In the genomic region with DNA sequence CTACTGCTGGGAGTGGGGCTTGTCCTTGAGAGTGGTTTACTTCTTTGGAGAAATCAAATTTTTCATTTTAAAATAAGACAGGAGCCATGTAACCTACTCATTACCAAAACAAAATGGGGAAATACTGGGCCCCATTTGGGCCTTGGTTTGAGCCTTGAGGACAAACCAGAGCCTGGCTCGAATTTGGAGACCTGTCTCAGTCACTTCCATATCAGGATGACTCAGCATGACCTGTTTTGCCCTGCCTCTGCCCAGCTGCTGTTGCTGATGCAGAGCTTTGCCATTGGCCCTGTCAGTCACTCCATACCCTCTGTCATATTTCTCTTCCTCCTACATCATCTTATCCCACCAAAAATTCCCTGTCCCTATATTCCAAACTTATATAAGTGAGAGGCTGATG, we compare ENCODE assay signal across 16 mouse cellular contexts.
"Had no signal": no experiment of that assay in that cellular context is flagged by ENCODE, and none has a peak within 500 bp of the region (broad histone marks: within the 10 kb centered on the region; RNA-seq: fewer than 3 reads in every experiment).

No protein-coding gene starts in this region.

- H3K36me3 ChIP-seq: limb, embryonic 12.5 days; limb, embryonic 15.5 days; midbrain, embryonic 10.5 days; midbrain, embryonic 15.5 days; neural tube, embryonic 13.5 days; stomach, embryonic 15.5 days had no signal

- H3K4me3 ChIP-seq: limb, embryonic 12.5 days; limb, embryonic 15.5 days; megakaryocyte, embryonic 14.5 days; midbrain, embryonic 10.5 days; midbrain, embryonic 15.5 days; neural tube, embryonic 13.5 days; stomach, embryonic 15.5 days had no signal

- H3K27me3 ChIP-seq: limb, embryonic 12.5 days; limb, embryonic 15.5 days; megakaryocyte, embryonic 14.5 days; midbrain, embryonic 15.5 days; neural tube, embryonic 13.5 days; stomach, embryonic 15.5 days had no signal

- DNase-seq: kidney, postnatal 25 days; left cerebral cortex, postnatal 4 days; liver, postnatal 0 days; lung, embryonic 14.5 days; lung, postnatal 36 days; retina, postnatal 1 day; right cerebral cortex, postnatal 25 days; spleen, adult 18-20 months; thymus, postnatal 25 days had no signal
